Mouse (Mus musculus) lung, postnatal 36 days (tissue): Measurements from ENCODE around the gene Krt33b.
A peak's percentile ranks its signal among the peaks of the same experiment; 100 is the strongest.

Source experiments
- DNase-seq: peaks from one replicate; pipeline ENCODE4 v3.0.0; 2022; ENCODE audit warnings: mixed read lengths

The Krt33b gene

DNA sequence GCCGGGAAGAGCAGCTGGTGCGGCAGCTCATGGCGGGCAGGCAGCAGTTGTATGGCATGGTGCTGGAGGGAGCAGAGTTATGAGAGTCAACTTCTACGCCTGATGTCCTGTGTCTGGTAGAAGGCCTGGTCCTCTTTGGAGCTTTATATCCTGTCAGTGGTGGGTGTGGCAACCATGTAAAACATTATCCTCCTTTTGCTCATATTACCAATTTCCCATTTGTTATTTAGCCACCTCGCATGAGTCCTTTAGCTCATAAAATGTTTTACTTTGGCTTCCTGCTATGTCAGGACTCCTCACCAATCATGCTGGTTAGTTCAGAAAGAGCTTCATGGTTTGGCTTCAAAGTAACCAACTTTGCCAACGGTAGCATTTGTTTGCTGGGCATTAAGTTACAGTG lies at the start of gene Krt33b:
Gene Krt33b, minus strand, starts transcription at position 101 of the 400 bp plus-strand sequence.
- no peak for DNase-seq

GRCm38 (mm10) chr11:100073873-100074272 lies 44.2 kb upstream of the Krt33b start:
- peak; percentile 35 for DNase-seq

- peak; percentile 80 for DNase-seq
These were observed 37.8 kb upstream of the Krt33b start for GRCm38 (mm10) chr11:100067293-100068036.

- DNase-seq: no peak
These were observed 36.8 kb upstream of the Krt33b start for GRCm38 (mm10) chr11:100066236-100067010.

DNA sequence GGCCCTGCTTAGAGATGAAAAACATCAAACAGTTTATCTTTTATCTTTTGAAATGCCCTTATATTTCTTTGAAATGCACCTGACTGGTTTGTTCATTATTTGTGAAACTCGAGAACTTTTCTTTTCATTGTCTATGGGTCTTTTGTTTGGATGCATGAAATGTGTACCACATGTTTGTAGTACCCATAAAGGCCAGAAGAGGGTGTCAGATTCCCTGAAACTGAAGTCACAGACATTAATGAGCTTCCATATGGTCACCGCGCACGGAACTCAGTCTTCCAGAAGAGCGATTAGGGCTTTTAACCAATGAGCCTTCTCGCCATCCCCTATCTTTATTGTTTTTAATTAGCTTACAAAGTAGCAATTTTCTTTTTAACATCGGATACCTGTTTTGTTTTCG lies 29.2 kb upstream of the Krt33b start:
- no peak for DNase-seq

- DNase-seq: peak; percentile 24
These were observed 26.3 kb upstream of the Krt33b start for GRCm38 (mm10) chr11:100055686-100056655.

DNA sequence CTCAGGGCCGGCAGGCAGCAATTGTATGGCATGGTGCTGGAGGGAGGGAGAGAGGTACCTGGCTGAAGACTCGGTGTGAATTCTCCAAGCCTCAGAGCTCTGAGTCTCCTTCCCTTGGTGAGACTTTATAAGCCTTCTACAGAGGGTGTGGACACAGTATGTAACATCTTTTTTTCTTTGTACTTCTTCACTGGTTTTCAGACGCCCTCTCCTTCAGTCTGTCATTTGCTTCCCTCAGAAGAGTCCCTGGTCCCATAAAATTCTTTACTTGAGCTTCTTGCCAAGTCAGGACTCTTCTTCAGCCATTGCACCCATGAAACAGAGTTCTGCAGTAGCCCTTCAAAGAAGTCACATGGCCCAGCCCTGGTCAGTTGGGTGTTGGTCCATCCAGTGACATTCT lies 20.8 kb upstream of the Krt33b start, which contains the start of gene Krt31:
Gene Krt31, minus strand, starts transcription at position 101 of the 400 bp plus-strand sequence.
- DNase-seq: no peak

DNA sequence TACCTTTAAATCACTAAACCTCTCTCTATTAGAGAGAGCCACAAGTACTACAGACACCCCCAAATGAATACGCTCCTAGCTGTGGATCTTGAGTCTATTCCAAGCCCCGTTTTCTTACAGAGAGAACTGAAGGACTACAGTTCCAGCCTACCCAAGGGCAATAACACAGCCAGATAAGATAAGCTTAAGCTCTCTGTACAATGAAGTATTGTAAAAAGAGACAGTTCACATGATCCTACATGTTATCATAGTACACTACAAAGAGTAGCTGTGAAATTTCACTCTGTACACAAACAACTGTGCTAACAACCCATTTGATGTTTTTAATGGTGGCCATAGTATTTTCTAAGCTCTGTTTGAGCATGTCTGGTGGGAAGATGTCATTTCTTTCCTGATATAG lies 17.5 kb upstream of the Krt33b start:
- DNase-seq: no peak

DNA sequence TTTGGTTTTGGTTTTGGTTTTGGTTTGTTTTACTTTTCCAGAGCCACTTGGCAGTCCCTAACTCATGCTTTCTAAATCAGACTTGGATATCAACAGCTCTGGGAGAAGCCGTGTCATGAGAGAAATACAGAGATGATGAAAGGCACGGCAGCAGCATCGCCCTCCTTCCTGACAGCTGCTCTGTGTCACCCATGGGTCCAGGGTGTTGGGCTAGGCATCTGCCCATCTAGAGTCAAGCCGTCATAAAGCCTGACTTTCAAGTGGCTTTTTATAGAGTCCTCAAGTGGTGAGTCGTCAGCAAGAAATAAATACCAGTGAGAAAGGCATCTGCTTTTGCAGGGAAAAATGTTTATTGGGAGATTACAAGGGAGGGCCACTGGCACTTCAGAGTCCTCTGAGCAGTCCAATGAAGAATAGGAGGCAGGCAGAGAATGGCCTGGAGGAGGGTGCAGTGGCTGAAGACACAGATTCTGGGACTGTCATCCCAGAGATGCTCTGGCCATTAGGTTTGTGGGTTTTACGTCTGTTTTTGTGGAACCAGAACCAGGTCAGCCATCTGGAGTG lies 16.7 kb upstream of the Krt33b start:
- DNase-seq: peak; percentile 22

DNA sequence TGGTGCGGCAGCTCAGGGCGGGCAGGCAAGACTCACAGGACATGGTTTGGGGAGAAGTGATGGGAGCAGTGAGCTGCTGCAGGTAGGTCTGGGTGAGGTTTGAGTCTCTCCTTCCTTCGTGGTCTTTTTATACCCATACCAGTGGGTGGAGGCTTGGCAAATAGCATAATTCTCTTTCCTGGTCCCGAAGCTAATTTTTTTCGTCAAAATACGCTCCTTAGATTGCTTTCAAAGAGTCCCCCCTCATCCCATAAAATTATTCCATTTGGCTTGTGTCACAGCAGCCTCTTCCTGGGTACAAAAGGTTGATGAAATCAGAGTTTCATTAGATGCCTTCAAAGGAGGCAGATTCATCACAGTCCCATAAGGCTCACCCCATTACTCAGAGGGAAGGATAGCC lies 11.8 kb upstream of the Krt33b start, which contains the start of gene Krt34:
Gene Krt34, minus strand, starts transcription at position 101 of the 400 bp plus-strand sequence.
- no peak for DNase-seq

GRCm38 (mm10) chr11:100021438-100021837 lies 8.2 kb downstream of the Krt33b start:
- DNase-seq: no peak

DNA sequence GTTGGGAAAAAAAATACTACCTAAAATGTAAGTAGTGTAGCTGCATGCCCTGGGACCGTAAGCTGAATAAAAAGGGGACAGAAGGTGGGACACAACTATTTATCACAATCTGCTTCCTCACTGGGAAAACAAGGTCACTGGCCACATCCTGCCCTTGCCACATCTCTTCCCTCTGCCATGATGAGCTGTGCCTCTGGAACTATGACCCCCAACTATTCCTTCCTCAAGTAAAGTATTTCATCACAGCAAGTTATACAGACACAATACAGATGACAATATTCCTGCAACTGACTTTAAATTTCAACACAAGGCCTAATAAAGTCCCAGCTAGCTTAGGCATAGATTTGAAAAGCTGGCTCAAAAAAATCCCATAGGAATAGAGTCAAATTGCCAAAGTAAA lies 10.2 kb downstream of the Krt33b start:
- DNase-seq: no peak

DNA sequence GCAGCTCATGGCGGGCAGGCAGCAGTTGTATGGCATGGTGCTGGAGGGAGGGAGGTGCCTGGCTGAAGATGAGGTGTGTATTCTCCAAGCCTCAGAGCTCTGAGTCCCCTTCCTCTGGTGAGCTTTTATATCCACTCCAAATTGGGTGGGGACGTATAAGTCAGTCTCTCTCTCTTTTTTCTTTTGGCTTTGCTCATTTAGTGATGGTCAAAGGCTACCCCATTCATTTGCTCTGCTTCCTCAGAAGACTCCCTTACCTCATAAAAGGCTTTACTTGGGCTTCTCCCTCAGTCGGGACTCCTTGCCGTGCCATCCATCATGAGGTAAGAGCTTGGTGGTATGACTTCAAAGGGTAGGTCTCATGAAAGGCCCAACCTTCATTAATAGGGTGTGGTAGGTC lies 13.6 kb downstream of the Krt33b start, which contains the start of gene Krt33a:
Gene Krt33a, minus strand, starts transcription at position 101 of the 400 bp plus-strand sequence.
- DNase-seq: no peak

GRCm38 (mm10) chr11:100013691-100014171 lies 15.9 kb downstream of the Krt33b start:
- peak; percentile 56 for DNase-seq

DNA sequence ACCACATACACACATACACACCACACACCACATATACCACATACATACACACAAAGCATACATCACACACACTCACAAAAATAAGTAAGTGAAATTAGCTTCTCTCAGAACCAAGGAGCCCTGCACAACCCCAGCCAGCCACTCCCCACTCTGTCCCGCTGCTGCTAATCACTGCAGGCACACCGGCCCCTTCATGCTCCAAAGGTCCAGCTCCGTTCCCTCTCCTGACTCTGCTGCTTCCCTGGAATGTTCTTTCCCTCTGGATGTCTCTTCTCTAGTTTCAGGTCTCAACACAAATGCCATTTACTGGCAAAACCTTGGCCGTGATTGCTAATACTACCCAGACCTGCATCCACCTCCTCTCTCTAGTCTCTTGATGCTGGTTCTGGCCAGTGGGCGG lies 19.0 kb downstream of the Krt33b start:
- DNase-seq: no peak

- no peak for DNase-seq
These were observed 21.3 kb downstream of the Krt33b start for GRCm38 (mm10) chr11:100008336-100008735.

DNA sequence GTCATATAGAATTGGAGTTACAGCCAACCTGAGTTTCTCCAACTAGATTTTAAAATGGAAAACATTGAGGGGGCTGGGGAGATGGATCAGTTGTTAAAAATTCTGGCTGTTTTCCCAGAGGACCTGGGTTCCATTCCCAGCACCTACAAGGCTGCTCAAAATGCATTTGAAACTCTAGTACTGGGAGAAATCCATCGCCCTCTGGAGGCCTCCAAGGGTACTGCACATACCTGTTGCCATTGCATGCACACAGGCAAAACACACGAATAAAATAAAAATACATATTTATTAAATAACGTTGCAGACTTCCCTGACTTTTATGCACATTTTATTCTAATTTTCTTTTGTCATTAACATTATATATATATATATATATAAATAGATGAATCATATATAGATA lies 23.0 kb downstream of the Krt33b start:
- no peak for DNase-seq

- peak; percentile 30 for DNase-seq
These were observed 23.8 kb downstream of the Krt33b start for GRCm38 (mm10) chr11:100005905-100006304.

DNA sequence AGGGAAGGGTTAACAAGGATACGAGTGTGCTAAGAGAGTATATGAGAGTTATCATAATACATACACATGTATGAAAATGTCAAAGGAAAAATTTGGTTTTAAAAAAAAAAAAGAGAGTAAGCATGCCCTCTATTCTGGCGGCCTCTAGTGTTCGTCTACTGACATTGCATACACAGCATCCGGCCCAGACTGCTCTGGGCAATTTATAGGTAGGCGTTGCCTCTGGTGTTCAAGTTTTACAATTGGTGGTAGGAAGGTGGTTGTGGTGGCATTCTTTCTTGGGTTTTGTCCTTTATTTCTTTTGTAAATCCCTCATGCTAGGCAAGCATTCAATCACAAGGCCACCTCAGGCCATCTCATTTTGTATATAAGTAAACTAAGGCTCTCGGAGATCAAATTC lies 24.8 kb downstream of the Krt33b start:
- peak; percentile 77 for DNase-seq

GRCm38 (mm10) chr11:99999091-99999490 lies 30.6 kb downstream of the Krt33b start:
- no peak for DNase-seq

GRCm38 (mm10) chr11:99994384-99994661 lies 35.3 kb downstream of the Krt33b start:
- DNase-seq: no peak

DNA sequence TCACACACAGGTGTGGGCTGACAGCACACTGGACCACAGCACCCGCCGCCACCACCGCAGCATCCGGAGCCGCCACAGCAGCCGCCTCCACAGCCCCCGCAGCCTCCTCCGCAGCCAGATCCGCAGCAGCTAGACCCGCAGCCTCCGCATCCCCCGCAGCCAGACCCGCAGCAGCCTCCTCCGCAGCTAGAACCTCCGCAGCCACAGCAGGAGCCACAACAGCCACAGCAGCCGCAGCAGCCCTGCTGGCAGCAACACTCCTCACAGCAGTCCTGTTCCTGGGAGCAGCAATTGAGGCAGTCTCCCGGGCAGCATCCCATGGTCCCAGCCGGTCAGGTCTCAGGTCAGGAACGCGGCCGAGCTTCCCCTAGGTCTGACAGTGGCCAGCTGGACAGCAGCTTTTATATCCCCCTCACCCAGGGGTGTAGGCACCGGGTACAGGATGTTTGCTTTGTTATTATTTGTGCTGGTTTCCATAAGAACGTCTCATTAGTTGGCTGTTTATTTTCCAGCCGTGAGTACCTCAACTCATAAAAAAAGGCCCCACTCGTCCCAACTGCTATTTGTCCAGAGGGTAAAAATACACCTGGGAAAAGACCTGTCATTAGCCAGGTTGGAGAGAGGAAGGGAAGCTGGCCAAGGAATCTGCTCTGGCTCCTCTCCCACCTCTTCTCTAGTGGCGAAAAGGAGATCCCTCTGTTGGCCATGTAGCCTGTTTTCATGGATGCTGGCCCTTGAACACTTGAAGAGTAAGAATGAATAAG lies 35.9 kb downstream of the Krt33b start, which contains the start of gene Krtap17-1:
Gene Krtap17-1, minus strand, starts transcription at position 375 of the 764 bp plus-strand sequence.
- DNase-seq: peak; percentile 32
